In genomic region chr1:185362677-185363520, GRCm38 (mm10) we compare ENCODE assay signal across 7 mouse cellular contexts. TPM values are rescaled to one million over a fixed set of nuclear protein-coding genes. Genes with fewer than 3 reads are reported as not detected.
DNase-seq lines count a peak whose midpoint lies in the region; ATAC-seq lines count a peak whose summit lies in the region.

TSS of gene Eprs (plus strand) at chr1:185363044.

- no peaks in the 10 kb centered on the region for H3K27me3 ChIP-seq in embryonic facial prominence, embryonic 11.5 days (ENCODE audit: control insufficient read depth, insufficient read depth, low read length)
- H3K27me3 ChIP-seq in limb, embryonic 10.5 days (ENCODE audit: low read depth, poor library complexity, severe bottlenecking), result no peaks in the 10 kb centered on the region
- H3K27me3 ChIP-seq in midbrain, embryonic 13.5 days, result no peaks in the 10 kb centered on the region

- no peaks in the 10 kb centered on the region for H3K9me3 ChIP-seq in embryonic facial prominence, embryonic 11.5 days (replicated peaks; ENCODE audit: control insufficient read depth, low read length)
- H3K9me3 ChIP-seq in limb, embryonic 10.5 days (replicated peaks), result no peaks in the 10 kb centered on the region
- H3K9me3 ChIP-seq in midbrain, embryonic 13.5 days, result no peaks in the 10 kb centered on the region

- under 1% methylated on average over 87 of the region's 92 CpGs for WGBS in embryonic facial prominence, embryonic 11.5 days
- WGBS in limb, embryonic 10.5 days, result under 1% methylated on average over 92 of the region's 92 CpGs
- under 1% methylated on average over 88 of the region's 92 CpGs for WGBS in midbrain, embryonic 13.5 days

- peak; percentile 94 for ATAC-seq in embryonic facial prominence, embryonic 11.5 days (replicated peaks; ENCODE audit: insufficient number of reproducible peaks, low FRiP score, low TSS enrichment, low read depth)
- peak; percentile 87 for ATAC-seq in granulocyte monocyte progenitor cell, adult 5-6 weeks (replicated peaks; ENCODE audit: poor library complexity, severe bottlenecking)
- ATAC-seq in midbrain, embryonic 13.5 days, result peak; percentile 97

- H3K27ac ChIP-seq in embryonic facial prominence, embryonic 11.5 days (replicated peaks; ENCODE audit: low read depth, low read length), result peak within 1 kb of the TSS; percentile 75
- peak within 1 kb of the TSS; percentile 94 for H3K27ac ChIP-seq in limb, embryonic 10.5 days
- H3K27ac ChIP-seq in midbrain, embryonic 13.5 days, result peak within 1 kb of the TSS; percentile 90

- peak; percentile 99 for DNase-seq in adrenal gland, postnatal 14 days
- peak; percentile 99 for DNase-seq in embryonic facial prominence, embryonic 11.5 days (ENCODE audit: low spot score)
- DNase-seq in kidney, adult 11 months, result peak; percentile 98
- peak; percentile 100 for DNase-seq in limb, embryonic 10.5 days (ENCODE audit: low spot score)
- DNase-seq in spleen, adult 12 weeks (ENCODE audit: low spot score), result peak; percentile 99

- H3K4me2 ChIP-seq in embryonic facial prominence, embryonic 11.5 days (ENCODE audit: low read depth, low read length), result peak within 1 kb of the TSS; percentile 73
- H3K4me2 ChIP-seq in midbrain, embryonic 13.5 days (replicated peaks), result peak within 1 kb of the TSS; percentile 78

- no peaks in the 10 kb centered on the region for H3K4me1 ChIP-seq in embryonic facial prominence, embryonic 11.5 days (ENCODE audit: control insufficient read depth, insufficient read depth, low read length)
- peaks cover 13% of the 10 kb centered on the region for H3K4me1 ChIP-seq in limb, embryonic 10.5 days
- H3K4me1 ChIP-seq in midbrain, embryonic 13.5 days (replicated peaks), result peaks cover 30% of the 10 kb centered on the region

- H3K9ac ChIP-seq in embryonic facial prominence, embryonic 11.5 days (replicated peaks; ENCODE audit: low read length), result peak within 1 kb of the TSS; percentile 87
- H3K9ac ChIP-seq in midbrain, embryonic 13.5 days (replicated peaks), result peak within 1 kb of the TSS; percentile 87

- peak within 1 kb of the TSS; percentile 93 for H3K4me3 ChIP-seq in embryonic facial prominence, embryonic 11.5 days (ENCODE audit: low read depth, low read length)
- H3K4me3 ChIP-seq in limb, embryonic 10.5 days, result peak within 1 kb of the TSS; percentile 99
- H3K4me3 ChIP-seq in midbrain, embryonic 13.5 days (replicated peaks), result peak within 1 kb of the TSS; percentile 95

- 0 out of 2 replicates have a peak, but pooled peaks cover under 1% of the 10 kb centered on the region for H3K36me3 ChIP-seq in embryonic facial prominence, embryonic 11.5 days (replicated peaks; ENCODE audit: control insufficient read depth, insufficient read depth, low read depth, low read length)
- peaks cover 17% of the 10 kb centered on the region for H3K36me3 ChIP-seq in limb, embryonic 10.5 days
- H3K36me3 ChIP-seq in midbrain, embryonic 13.5 days, result peaks cover 15% of the 10 kb centered on the region

RNA-seq across cellular contexts. Expression of gene Eprs, which starts in this region (rescaled TPM):
- 170 and 183 TPM in 2 replicates for total RNA-seq in adrenal gland, postnatal 14 days (2021)
- polyA plus RNA-seq in embryonic facial prominence, embryonic 11.5 days (2014; fragmentation: Nextera tagmentation; extraction: Ambion mirVana), result 154 and 158 TPM in 2 replicates
- total RNA-seq in granulocyte monocyte progenitor cell, adult 5-6 weeks (2014; fragmentation: Nextera tagmentation), result 87.1 and 119 TPM in 2 replicates
- 248 and 270 TPM in 2 replicates for total RNA-seq in granulocyte monocyte progenitor cell, adult 5-6 weeks (2017)
- 149 and 161 TPM in 2 replicates for polyA plus RNA-seq in limb, embryonic 10.5 days (2016; fragmentation: Nextera tagmentation; extraction: Ambion mirVana)
- polyA plus RNA-seq in midbrain, embryonic 13.5 days (2015; fragmentation: Nextera tagmentation; extraction: Ambion mirVana), result 142 and 144 TPM in 2 replicates

Comparison
In these comparisons a context has a peak if more than half of its experiments do, and no peak if none do; other contexts are left out.
1. Peak in every context shown above with its lines: DNase-seq, ATAC-seq, H3K4me3 ChIP-seq and H3K27ac ChIP-seq.